Mouse (Mus musculus) naive thymus-derived CD4-positive, alpha-beta T cell, adult 2 months (primary cell): ENCODE measurements around the gene Zfp629.

Experiments
- DNase-seq: peaks from one replicate; pipeline ENCODE4 v3.0.0-alpha.2; 2011; ENCODE audit warnings: low read depth

Zfp629 gene

DNA sequence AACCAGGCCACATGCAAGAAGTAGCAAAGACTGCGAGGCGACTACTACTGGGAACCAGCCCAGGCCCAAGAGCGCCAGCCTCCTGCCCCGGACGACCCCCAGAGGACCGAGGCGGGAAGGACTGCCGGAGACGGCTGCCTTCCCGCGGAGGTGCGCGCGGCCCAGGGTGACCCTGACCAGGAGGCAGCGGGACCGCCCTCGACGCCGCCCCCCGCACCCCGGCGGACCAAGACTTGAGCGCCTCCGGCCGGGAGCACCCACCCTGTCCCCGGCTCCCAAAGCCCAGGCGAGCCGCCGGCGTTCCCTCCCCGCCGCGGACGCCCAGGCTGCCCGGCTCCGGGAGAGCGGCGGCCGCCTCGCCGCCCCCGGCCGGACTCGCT is 1.1 kb downstream of the Zfp629 start:
- peak; percentile 42 for DNase-seq

DNA sequence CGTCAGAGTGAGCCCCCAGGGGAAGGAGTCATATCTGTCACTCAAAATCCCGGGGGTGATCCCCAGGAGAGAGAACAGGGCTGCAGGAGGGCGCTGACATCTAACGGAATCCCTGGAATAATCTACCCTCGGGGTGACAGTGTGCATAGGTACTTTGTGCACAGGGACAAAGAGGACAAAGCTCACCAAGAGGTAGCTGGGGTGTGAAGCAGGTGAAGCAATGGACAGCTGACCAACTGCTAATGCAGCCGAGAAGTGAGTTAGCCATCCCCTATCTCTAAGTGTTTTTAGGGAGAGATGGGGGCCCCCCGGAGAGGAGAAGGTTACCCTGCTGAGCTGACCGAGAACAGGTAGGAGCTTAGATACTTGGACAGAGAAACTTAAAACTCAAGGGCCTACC is 1.5 kb downstream of the Zfp629 start:
- no peak for DNase-seq

DNA sequence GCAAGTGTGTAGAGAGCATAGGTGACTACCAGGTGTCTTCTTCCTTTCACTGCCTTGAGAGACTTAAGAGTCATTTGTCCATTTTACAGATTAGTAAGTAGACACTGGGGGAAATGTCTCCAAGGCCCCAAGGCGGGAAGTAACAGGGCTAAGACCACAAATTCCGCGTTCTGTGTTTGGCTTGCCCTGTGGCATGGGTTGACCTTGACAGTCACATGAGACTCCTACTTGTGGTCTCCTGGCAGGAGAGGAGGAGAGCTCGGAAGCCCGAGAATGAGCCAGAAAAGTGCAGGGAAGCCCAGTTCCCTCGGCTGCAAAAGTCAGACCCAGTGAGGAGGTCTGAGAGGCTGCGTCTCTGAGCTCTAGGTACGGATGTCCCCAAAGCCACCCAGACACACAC is 2.1 kb downstream of the Zfp629 start:
- DNase-seq = no peak

DNA sequence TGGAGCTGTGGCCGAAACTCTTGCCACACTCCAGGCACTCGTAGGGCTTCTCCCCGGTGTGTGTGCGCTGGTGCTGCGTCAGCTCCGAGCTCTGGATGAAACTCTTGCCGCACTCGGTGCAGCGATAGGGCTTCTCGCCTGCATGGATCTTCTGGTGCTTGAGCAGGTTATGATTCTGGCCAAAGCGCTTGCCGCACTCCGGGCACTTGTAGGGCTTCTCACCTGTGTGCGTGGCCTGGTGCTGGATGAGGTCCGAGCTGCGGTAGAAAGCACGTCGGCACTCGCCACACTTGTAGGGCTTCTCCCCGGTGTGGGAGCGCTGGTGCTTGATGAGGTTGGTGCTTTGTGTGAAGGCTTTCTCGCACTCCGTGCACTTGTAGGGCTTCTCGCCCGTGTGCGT is 4.0 kb downstream of the Zfp629 start:
- no peak for DNase-seq

DNA sequence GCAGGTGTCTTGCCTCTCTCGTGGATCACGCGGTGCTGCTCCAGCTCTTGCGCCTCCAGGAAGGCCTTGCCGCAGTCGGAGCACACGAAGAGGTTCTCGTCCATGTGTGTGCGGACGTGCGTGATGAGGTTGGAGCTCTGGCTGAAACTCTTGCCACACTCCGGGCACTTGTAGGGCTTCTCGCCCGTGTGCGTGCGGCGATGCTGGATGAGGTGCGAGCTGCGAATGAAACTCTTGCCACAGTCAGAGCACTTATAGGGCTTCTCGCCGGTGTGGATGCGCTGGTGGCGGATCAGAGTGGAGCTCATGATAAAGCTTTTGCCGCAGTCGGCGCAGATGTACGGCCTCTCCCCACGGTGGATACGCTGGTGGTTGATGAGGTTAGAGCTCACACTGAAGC is 4.6 kb downstream of the Zfp629 start:
- DNase-seq = no peak

DNA sequence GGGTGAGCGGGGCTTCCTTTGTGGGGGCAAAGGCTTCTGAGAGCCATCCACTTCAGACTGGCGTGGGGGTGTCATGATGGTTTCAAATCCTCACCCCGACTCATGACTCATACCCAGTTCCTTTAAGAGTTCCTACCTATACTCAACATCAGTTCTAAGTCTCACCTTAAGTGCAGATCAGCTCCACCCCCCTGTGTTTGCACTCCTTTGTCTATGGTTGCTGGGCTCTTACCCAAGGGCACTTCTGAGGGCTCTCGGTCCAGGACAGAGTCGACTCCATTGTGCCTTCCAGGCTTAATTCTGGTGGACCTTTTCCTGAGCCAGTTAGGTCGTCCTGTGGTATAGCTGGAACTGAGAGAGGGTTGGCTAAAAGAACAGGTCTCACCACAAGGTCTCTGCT is 8.4 kb downstream of the Zfp629 start:
- no peak for DNase-seq

DNA sequence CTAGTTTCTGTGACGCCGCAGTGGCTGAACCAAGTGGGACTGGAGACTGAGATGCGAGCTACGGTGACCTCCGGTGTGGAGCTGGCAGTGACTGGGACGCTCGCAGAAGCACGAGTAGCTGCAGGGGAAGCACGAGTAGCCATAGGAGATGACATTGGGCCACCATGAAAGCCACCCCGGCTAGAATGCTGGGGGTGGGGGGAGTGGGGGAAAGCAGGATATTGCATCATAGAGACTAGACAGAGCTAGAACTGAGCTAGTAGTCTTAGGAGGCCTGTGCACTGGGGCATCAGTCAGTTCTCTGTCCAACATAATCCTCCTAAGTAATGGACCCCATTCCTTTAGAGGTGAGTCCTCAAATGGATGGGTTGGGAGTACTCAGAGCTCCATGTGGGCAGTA is 11.3 kb downstream of the Zfp629 start:
- no peak for DNase-seq

DNA sequence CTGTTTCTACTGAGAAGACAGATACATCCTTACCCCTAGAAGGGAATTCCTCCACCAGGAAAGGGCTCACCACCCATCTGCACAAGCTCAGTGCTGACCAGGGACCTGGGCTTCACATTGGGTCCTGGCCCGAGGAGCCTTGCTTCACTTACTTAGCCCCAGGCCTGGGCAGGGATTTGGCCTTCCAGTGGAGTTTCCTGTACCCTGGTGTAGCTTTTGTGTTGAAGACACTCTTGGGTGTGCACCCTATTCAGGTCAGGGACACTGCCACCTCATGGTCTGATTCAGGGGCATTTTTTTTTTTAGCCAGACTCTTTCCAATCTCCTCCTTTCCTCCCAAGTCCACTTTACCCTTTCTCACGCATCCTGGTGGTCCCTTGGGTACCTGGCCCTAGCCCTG is 12.7 kb downstream of the Zfp629 start:
- DNase-seq = no peak

DNA sequence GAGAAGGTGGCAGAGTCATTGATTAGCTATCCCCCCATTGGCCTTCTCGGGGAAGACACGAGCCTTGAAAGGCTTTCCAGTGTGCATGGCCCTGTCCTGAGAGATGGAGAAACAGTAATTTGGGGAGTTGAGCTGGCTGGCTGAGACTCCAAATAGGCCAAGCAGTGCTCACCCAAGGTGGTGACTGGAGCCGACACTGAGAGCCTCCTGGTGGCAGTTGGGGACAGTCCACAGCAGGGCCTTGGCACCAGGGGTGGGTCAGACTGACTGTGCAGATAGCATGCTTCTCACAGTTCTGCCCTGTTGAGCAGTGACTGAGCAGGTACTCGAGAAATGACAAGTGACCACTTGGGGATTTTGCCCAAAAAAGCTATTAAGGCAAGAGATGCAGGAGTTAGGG is 13.9 kb downstream of the Zfp629 start:
- no peak for DNase-seq

DNA sequence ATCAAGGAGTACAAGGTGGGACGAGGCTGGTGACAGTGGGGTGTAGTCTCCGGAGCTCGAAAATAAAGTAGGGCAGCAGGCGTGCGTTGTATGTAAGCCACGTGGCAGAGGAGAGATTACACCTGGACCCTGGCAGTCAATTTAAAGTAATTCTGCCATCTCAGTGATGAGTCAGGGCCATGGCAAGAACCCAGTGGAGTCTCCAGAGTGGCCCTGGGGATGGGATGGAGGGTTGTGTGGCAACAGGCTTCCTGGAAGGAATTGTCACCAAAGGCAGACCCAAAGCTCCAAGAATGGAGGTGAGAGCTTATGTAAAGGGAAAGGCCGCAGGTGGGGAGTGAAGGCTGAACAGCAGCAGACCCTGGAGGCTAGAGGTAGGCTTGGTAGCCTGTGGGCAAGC is 15.0 kb downstream of the Zfp629 start:
- DNase-seq = no peak

DNA sequence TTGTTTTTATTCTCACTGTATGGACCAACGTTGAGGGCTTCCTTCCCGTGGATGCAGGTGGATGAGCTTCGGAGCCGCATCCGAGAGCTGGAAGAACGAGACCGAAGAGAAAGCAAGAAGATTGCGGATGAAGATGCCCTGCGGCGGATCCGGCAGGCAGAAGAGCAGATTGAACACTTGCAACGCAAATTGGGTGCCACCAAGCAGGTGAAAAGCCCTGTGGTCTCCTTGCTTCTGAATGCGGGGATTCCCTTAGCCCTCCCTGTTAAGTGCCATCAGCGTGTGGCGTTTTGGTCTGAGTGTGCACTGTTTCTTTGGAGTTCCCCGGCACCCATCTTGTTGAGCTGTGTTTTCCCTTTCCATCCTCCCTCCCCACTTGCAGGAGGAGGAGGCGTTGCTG is 18.9 kb downstream of the Zfp629 start:
- no peak for DNase-seq

DNA sequence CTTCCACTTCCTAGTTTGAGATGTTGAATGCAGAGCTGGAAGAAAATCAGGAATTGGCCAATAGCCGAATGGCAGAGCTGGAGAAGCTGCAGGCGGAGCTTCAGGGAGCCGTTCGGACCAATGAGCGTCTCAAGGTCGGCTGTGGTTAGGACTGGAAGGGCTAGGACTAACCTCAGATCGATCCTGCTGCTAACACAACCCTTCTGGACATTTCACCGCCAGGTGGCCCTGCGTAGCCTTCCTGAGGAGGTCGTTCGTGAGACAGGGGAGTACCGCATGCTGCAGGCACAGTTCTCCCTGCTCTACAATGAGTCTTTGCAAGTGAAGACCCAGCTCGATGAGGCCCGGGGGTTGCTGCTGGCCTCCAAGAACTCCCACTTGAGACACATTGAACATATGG is 23.0 kb downstream of the Zfp629 start:
- no peak for DNase-seq

DNA sequence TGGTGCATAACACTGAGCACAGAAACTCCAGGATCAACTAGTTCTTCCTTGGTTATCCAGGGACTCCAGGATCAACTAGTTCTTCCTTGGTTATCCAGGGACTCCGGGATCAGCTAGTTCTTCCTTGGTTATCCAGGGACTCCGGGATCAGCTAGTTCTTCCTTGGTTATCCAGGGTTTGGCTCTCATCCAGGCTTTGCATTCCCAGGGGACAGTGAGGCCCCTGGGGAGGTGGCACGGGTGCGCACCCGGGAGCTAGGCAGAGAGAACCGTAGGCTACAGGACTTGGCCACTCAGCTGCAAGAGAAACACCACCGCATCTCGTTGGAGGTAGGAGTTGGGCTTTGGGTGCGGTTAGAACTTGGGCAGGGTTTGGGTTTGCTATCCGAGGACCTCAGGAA is 24.5 kb downstream of the Zfp629 start:
- DNase-seq = no peak

DNA sequence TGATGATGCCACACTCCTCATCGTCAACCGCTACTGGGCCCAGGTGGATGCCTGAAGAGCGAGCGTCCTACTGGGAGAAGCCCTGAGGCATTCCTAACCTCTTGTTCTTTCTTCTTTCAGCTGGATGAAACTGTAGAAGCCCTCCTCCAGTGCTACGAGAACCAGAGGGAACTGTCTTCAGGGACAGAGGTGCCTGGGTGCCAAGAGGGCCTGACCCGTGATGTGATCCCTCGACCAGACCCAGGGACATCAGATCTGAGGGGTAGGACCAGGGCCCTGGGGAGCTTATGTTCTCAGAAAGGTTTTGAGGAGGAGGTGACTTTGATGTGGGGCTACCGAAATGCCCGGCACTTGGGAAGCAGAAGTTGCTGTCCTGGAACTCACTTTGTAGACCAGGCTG is 26.0 kb downstream of the Zfp629 start:
- DNase-seq = no peak

DNA sequence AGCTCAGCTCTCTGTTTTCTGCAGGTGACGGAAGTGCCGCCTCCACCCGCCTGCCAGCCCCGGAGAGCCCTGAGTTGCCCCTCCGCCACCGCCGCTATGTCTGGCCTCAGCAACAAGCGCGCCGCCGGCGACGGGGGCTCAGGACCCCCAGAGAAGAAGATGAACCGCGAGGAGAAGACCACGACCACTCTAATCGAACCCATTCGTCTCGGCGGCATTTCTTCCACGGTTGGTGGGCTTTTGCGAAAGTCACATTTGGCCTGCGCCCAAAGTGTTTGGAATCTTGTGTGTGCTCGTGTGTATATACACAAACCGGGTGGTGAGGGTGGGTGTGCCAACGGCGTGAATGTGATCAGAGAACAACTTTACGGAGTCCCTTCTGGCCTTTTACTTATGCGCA is 26.7 kb downstream of the Zfp629 start:
- DNase-seq = no peak

DNA sequence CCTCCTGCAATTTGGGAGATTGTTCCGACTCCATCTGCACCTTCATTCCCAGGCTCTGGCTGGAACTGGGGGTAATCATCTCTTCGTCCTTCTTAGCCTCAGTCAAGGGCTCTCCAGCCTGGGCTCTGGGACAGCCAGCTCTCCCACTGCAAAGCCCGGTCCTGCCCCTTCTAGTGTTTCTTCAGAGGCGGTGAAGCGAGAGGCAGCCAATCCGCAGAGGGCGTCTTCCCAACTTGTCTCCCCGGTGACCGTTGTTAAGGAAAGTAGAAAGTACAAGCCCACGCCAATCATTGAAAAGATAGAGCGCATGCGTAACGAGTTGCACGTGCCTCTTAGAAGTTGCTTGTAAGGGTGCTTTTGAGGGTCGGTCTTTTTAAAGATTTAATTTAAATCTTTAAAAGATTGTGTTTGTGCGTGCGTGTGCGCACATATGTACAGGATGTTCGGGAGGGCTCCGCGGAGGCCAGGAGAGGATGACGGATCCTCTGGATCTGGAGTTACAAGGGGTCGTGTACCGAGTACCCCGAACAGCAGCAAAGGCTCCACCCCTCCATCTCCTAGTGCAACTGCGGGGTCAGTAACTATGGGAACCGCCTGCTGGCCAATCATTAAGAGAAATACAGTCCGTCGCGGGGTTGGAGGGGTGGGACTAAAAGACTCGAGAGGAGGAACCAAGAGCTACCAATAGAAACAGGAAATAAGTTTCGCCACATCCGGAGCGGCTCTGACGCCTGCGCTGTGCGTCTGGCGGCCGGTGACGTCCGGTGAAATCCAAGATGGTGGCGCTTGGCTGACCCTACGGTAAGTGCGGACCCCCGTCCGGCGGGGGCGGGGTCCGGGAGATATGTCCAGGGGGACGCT is 27.4 kb downstream of the Zfp629 start, which contains the start of the genes Ccdc189 and Rnf40:
Ccdc189 (minus strand) TSS at position 585 of the 861 bp plus-strand sequence.
Rnf40 (plus strand) TSS at position 757 of the 861 bp plus-strand sequence.
- DNase-seq = peak; percentile 93

DNA sequence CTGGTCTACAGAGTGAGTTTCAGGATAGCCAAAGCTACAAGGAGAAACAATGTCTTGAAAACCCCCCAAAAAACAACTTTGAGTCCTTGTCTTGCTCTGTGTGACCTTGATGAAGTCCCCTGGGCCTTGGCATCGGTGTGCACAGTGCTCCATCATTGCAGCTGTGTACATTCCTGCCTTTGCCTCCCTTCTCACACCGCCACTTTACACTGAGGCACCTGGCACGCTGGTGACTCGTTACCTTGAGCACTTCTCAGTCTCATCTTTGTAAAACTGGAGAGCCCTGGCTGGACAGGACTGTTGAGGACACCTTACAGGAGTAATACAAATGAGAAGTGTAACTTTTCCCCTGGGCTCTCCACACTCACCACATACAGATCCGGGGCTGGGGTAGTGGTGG is 28.4 kb downstream of the Zfp629 start:
- no peak for DNase-seq

DNA sequence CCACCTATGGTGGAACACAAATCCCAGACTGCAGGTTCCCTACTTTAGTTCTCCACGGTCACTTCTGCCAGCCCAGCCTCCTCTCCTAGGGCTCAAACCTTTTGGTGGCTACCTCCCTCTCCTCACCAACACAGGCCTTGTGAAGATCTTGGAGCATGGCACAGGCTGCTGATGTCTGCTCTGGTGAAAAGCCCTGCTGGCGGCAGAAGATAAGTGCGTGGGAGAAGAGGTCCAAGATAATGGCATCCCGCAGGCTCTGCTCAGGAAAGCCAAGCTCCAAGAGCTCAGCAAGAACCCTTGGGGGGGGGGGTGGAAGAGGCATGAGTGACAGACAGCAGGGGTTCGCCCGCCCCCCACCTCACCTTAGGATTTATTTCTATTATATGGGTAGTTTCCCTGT is 29.4 kb downstream of the Zfp629 start:
- DNase-seq = no peak

DNA sequence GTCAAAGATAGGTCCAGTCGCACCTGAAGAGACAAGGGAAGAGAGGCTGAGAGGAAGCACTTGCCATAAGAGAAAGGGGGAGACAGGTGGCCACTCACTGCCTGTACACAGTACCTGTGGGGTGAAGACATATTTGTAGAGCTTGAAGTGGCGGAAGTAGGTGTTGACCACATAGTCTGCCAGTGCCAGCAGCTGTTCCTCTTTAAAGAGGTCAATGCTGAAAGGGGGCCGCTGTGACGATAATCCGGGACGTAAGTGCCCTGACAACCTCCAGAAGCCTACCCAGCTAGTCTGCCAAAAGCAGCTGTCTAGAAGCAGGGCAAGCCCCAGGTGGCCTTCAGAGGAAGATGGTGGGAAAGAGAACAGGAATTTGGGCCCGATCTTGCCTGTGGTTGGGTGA is 30.6 kb downstream of the Zfp629 start:
- no peak for DNase-seq

DNA sequence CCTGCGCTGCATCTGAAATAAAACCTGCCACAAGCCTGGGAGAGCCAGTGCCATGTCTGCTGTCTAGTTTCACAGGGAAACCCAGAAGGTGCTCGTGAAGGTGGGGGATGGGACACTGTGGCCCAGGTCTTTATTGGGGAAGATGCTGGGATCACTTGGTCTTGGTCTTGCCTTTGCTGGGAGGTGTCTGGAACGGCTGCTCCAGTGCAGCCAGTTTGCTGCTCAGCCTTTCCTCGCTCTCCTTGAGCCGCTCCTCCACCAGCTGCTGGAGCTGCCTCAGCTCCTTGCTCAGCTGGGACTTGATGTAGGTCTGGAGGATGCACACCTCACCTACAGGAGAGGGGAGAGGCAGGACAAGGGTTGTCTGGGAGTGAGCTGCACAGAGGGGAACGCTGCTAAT is 32.3 kb downstream of the Zfp629 start:
- no peak for DNase-seq

DNA sequence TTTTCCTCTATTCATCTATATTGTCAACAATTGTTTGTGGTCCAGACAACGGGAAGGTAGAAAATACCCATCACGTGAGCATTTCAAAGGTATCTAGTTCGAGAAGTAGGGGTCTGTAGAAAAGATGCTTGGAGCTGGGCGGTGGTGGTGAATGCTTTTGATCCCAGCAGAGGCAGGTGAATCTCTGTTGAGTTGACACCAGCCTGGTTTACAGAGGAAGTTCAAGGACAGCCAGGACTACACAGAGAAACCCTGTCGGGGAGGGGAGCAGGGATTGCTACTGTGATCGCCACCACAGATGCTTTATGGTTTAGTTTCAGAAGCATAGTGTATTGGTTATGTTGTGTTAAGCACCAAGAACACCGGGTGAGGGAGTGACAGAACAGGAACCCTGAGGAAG is 41.5 kb downstream of the Zfp629 start:
- no peak for DNase-seq

DNA sequence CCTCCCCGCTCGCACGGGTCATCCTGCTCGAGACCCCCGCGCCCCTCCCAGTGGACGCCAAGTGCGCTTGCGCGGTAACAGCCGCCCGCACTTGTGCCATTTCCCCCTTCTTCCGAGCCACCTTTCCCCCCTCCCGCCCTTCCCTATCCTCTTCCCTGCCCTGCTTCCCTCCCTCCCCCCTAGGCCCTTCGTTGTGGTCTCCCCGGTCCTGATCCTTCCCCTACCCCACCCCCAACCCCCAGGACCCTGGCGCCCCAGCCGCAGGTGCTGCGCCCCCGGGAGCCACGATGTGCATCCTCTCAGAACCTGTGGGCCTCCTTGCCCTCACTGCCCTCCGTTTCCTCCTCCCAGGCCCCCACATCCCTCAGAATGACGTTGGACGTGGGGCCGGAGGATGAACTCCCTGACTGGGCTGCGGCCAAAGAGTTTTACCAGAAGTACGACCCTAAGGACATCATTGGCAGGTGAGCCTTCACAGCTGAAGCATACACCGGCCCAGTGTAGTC is 42.0 kb downstream of the Zfp629 start:
- no peak for DNase-seq

DNA sequence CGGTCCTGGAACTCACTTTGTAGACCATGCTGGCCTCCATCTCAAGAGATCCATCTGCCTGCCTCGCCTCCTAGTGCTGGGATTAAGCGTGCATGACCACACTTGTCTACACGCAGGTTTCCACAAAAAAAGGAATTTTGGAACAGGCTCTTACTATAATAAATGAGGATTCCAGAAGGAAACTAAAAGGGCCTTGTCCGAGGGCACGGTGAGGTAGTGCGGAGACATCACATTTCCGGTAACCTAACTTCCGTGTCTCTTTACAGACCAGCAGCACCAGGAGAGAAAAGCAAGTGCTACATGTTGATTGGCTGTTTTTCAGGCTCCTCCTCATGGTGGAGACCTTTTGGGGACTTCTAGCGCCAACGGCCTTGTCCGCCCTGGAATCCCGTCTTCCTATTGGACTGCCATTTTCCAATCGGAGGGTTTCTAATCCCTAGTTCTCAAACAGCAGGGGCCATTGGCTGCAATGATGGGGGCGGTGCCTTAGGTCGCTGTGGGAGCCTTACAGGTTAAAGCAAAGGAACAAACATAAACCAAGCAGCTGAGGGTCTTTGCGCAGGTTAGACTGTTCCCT is 42.6 kb downstream of the Zfp629 start, which contains the start of gene Phkg2:
Phkg2 (plus strand) TSS at position 446 of the 577 bp plus-strand sequence.
- peak; percentile 96 for DNase-seq
